Mouse (Mus musculus) fibroblast of lung, adult 2 months (primary cell): ENCODE data around the gene Gtf3a.
"Not testable (repeated sequence)": the region's sequence is repeated elsewhere in the genome, so short reads cannot be mapped to it uniquely, and the experiment has no call there.

ENCODE experiments used
- DNase-seq: peaks from one replicate; pipeline ENCODE4 v3.0.0-alpha.2; 2011; ENCODE audit warnings: low read depth

Gtf3a gene

GRCm38 (mm10) chr5:146937541-146938503 lies 10.6 kb upstream of the Gtf3a start:
- no peak for DNase-seq

- no peak for DNase-seq
Observed at GRCm38 (mm10) chr5:146939109-146939796, 9.2 kb upstream of the Gtf3a start.

GRCm38 (mm10) chr5:146940219-146940618 lies 8.2 kb upstream of the Gtf3a start:
- no peak for DNase-seq

- DNase-seq, result not testable (repeated sequence)
Observed at GRCm38 (mm10) chr5:146941939-146942338, 6.5 kb upstream of the Gtf3a start.

GRCm38 (mm10) chr5:146942965-146943364 lies 5.5 kb upstream of the Gtf3a start:
- DNase-seq, result no peak

- no peak for DNase-seq
Observed at GRCm38 (mm10) chr5:146944568-146944967, 3.9 kb upstream of the Gtf3a start.

GRCm38 (mm10) chr5:146946682-146947081 lies 1.8 kb upstream of the Gtf3a start:
- no peak for DNase-seq

GRCm38 (mm10) chr5:146947497-146947896 lies 960 bp upstream of the Gtf3a start:
- no peak for DNase-seq

- no peak for DNase-seq
Observed at GRCm38 (mm10) chr5:146948041-146948507, 383 bp upstream of the Gtf3a start.

GRCm38 (mm10) chr5:146954576-146954975 lies 6.1 kb downstream of the Gtf3a start:
- no peak for DNase-seq

GRCm38 (mm10) chr5:146955651-146956050 lies 7.2 kb downstream of the Gtf3a start:
- no peak for DNase-seq

GRCm38 (mm10) chr5:146956678-146957077 lies 8.2 kb downstream of the Gtf3a start:
- no peak for DNase-seq

- DNase-seq, result peak; percentile 57
Observed at GRCm38 (mm10) chr5:146963118-146963936, 14.9 kb downstream of the Gtf3a start, which contains the start of gene Mtif3. Gene Mtif3 (minus strand): TSS chr5:146963800.

GRCm38 (mm10) chr5:146963937-146964278 lies 15.5 kb downstream of the Gtf3a start:
- DNase-seq, result no peak

- DNase-seq, result no peak
Observed at GRCm38 (mm10) chr5:146968695-146969393, 20.4 kb downstream of the Gtf3a start.

GRCm38 (mm10) chr5:146971776-146972561 lies 23.5 kb downstream of the Gtf3a start:
- DNase-seq, result no peak

- no peak for DNase-seq
Observed at GRCm38 (mm10) chr5:146973353-146973752, 24.9 kb downstream of the Gtf3a start.

GRCm38 (mm10) chr5:146973858-146974780 lies 25.7 kb downstream of the Gtf3a start:
- DNase-seq, result no peak

- no peak for DNase-seq
Observed at GRCm38 (mm10) chr5:146974781-146975123, 26.3 kb downstream of the Gtf3a start.

GRCm38 (mm10) chr5:146981376-146981775 lies 32.9 kb downstream of the Gtf3a start:
- no peak for DNase-seq
